Mouse (Mus musculus): Measurements from ENCODE around the gene Rnf24. TPM values are rescaled to one million over a fixed set of nuclear protein-coding genes. Genes with fewer than 3 reads are reported as not detected.

Rnf24 gene
- total and polyA plus RNA-seq, 2 experiments = 2.1 to 2.3 TPM

DNA sequence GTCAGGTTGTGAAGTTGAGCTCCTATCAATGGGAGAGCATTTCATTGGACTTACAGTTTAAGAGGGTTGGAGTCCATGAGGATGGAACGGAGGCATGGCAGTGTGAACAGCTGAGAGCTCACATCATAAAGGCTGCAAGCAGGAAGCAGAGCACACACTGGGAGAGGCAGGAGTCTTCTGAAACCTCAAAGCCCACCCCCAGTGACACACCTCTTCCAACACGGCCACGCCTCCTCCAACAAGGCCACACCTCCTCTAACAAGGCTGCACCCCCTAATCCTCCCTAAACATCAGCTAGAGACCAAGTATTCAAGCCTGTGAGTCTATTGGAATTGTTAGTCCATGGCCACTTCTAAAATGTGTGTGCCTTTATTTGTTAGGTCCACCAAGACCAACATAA is 97.0 kb downstream of the Rnf24 start:
- Histone ChIP-seq H3K4me1 (ENCODE audit: control insufficient read depth, insufficient read depth, low read length) (peaks cover 2% of the 10 kb centered on the region; the same call in 1 of the 2 replicates), H3K79me2 (ENCODE audit: control insufficient read depth, insufficient read depth, low read length) (no peaks in the 10 kb centered on the region), H3K27ac (replicated peaks; ENCODE audit: insufficient read depth, low read depth, low read length) (no peak overlapping the region), H3K27me3 (ENCODE audit: control insufficient read depth, insufficient read depth, low read length) (no peaks in the 10 kb centered on the region), H3K4me3 (ENCODE audit: insufficient read depth, low read depth, low read length) (no peak overlapping the region), H3K9ac (ENCODE audit: low read depth, low read length) (no peak overlapping the region), H3K36me3 (ENCODE audit: control insufficient read depth, insufficient read depth, low read length) (no peaks in the 10 kb centered on the region; the same call in 1 of the 2 replicates)
- TF ChIP-seq CTCF (IDR thresholded peaks at IDR 0.05; ENCODE audit: low read depth, low read length) (no peak), POLR2A (IDR thresholded peaks at IDR 0.05; ENCODE audit: extremely low read depth, insufficient read depth, low read length) (no peak)
- WGBS = 72% methylated on average over 3 of the region's 3 CpGs
- no peak for DNase-seq (ENCODE audit: extremely low read depth, low read depth, low spot score)

- H3K79me2 ChIP-seq (ENCODE audit: control insufficient read depth, insufficient read depth, low read length) = no peaks in the 10 kb centered on the region
- no peaks in the 10 kb centered on the region for H3K27me3 ChIP-seq (ENCODE audit: control insufficient read depth, insufficient read depth, low read length)
- WGBS = 60% methylated on average over 2 of the region's 2 CpGs
- peak overlapping the region; percentile 20; the same call in 1 of the 2 replicates for H3K27ac ChIP-seq (replicated peaks; ENCODE audit: insufficient read depth, low read depth, low read length)
- DNase-seq (ENCODE audit: extremely low read depth, low read depth, low spot score) = peak; percentile 20
- H3K4me1 ChIP-seq (ENCODE audit: control insufficient read depth, insufficient read depth, low read length) = peaks cover 2% of the 10 kb centered on the region; the same call in 1 of the 2 replicates
- no peak overlapping the region for H3K4me3 ChIP-seq (ENCODE audit: insufficient read depth, low read depth, low read length)
- H3K36me3 ChIP-seq (ENCODE audit: control insufficient read depth, insufficient read depth, low read length) = no peaks in the 10 kb centered on the region; the same call in 1 of the 2 replicates
- TF ChIP-seq CTCF (IDR thresholded peaks at IDR 0.05; ENCODE audit: low read depth, low read length) (no peak), POLR2A (IDR thresholded peaks at IDR 0.05; ENCODE audit: extremely low read depth, insufficient read depth, low read length) (no peak)
- H3K9ac ChIP-seq (ENCODE audit: low read depth, low read length) = no peak overlapping the region
Measured at GRCm38 (mm10) chr2:131254329-131254713, 98.4 kb downstream of the Rnf24 start.

DNA sequence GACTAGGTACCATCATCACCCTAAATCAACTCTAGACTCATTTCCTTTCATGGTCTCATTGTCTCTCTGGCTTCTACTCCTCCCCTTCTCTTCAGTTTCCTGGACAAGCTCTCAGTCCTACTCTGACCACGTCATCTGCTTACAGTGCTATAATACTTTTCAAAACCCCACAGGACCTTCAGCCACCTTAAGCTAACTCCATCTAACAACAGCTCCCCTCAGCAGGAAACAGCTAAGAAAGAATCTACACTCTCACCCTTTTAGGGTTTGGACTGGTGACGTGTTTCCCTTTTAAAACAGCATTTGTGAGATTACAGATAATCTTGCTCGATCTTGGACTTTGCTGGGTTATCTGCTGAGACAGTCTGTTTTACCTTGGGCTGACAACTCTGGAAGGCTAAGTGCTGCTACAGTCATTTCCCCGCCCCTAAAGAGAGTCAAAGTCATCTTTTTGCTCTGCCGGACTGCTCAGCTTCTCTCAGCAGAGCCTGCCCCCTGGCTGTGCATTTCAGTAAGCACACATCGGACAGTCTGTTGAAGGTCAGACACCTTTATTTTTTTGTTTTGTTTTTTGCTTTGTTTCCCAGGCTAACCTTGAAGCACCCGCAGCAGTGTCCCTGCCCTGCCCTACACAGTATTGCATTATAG is 98.9 kb downstream of the Rnf24 start:
- peaks cover 2% of the 10 kb centered on the region; the same call in 1 of the 2 replicates for H3K36me3 ChIP-seq (ENCODE audit: control insufficient read depth, insufficient read depth, low read length)
- H3K27me3 ChIP-seq (ENCODE audit: control insufficient read depth, insufficient read depth, low read length) = no peaks in the 10 kb centered on the region
- no peaks in the 10 kb centered on the region for H3K79me2 ChIP-seq (ENCODE audit: control insufficient read depth, insufficient read depth, low read length)
- DNase-seq (ENCODE audit: extremely low read depth, low read depth, low spot score) = peak; percentile 64
- 23% methylated on average over 7 of the region's 7 CpGs for WGBS
- H3K4me3 ChIP-seq (ENCODE audit: insufficient read depth, low read depth, low read length) = no peak overlapping the region
- H3K4me1 ChIP-seq (ENCODE audit: control insufficient read depth, insufficient read depth, low read length) = peaks cover 2% of the 10 kb centered on the region; the same call in 1 of the 2 replicates
- peak overlapping the region; percentile 20; the same call in 1 of the 2 replicates for H3K27ac ChIP-seq (replicated peaks; ENCODE audit: insufficient read depth, low read depth, low read length)
- no peak overlapping the region for H3K9ac ChIP-seq (ENCODE audit: low read depth, low read length)
- peak; percentile 89 for TF ChIP-seq CTCF (IDR thresholded peaks at IDR 0.05; ENCODE audit: low read depth, low read length)
- TF ChIP-seq POLR2A (IDR thresholded peaks at IDR 0.05; ENCODE audit: extremely low read depth, insufficient read depth, low read length) = no peak

Other genes with a start within 250 kb of the Rnf24 start
- gene Hspa12b, start 225.6 kb downstream of the Rnf24 start, total RNA-seq (2014; rRNA removed) = 0.87 and 1.0 TPM in 2 replicates
- 0.67 and 1.1 TPM in 2 replicates for gene Hspa12b, start 225.6 kb downstream of the Rnf24 start, polyA plus RNA-seq (2012; rRNA removed)
- gene Gm11037, start 219.4 kb downstream of the Rnf24 start, total RNA-seq (2014; rRNA removed) = not detected in 2 replicates
- not detected in 2 replicates for gene Gm11037, start 219.4 kb downstream of the Rnf24 start, polyA plus RNA-seq (2012; rRNA removed)
- gene 1700037H04Rik, start 192.8 kb downstream of the Rnf24 start, total RNA-seq (2014; rRNA removed) = 3.4 and 3.6 TPM in 2 replicates
- 16.6 and 20.3 TPM in 2 replicates for gene 1700037H04Rik, start 192.8 kb downstream of the Rnf24 start, polyA plus RNA-seq (2012; rRNA removed)
- gene Cenpb, start 172.8 kb downstream of the Rnf24 start, total RNA-seq (2014; rRNA removed) = 27.3 and 27.5 TPM in 2 replicates
- 35.2 and 40.5 TPM in 2 replicates for gene Cenpb, start 172.8 kb downstream of the Rnf24 start, polyA plus RNA-seq (2012; rRNA removed)
- gene Cdc25b, start 165.9 kb downstream of the Rnf24 start, total RNA-seq (2014; rRNA removed) = 0.94 and 1.0 TPM in 2 replicates
- 1.1 and 1.5 TPM in 2 replicates for gene Cdc25b, start 165.9 kb downstream of the Rnf24 start, polyA plus RNA-seq (2012; rRNA removed)
- 0.37 and 0.81 TPM in 2 replicates for gene Spef1, start 165.6 kb downstream of the Rnf24 start, total RNA-seq (2014; rRNA removed)
- 0.76 and 0.96 TPM in 2 replicates for gene Spef1, start 165.6 kb downstream of the Rnf24 start, polyA plus RNA-seq (2012; rRNA removed)
- 12.4 and 15.4 TPM in 2 replicates for gene Ap5s1, start 145.8 kb downstream of the Rnf24 start, total RNA-seq (2014; rRNA removed)
- 49.1 and 53.8 TPM in 2 replicates for gene Ap5s1, start 145.8 kb downstream of the Rnf24 start, polyA plus RNA-seq (2012; rRNA removed)
- gene Mavs, start 118.8 kb downstream of the Rnf24 start, total RNA-seq (2014; rRNA removed) = 25.0 and 40.6 TPM in 2 replicates
- gene Mavs, start 118.8 kb downstream of the Rnf24 start, polyA plus RNA-seq (2012; rRNA removed) = 134 and 135 TPM in 2 replicates
- gene Pank2, start 90.4 kb downstream of the Rnf24 start, total RNA-seq (2014; rRNA removed) = 16.0 and 16.2 TPM in 2 replicates
- gene Pank2, start 90.4 kb downstream of the Rnf24 start, polyA plus RNA-seq (2012; rRNA removed) = 6.1 and 6.6 TPM in 2 replicates
- gene Smox, start 138.6 kb upstream of the Rnf24 start, total RNA-seq (2014; rRNA removed) = 2.8 TPM in 2 replicates
- gene Smox, start 138.6 kb upstream of the Rnf24 start, polyA plus RNA-seq (2012; rRNA removed) = 4.1 and 6.0 TPM in 2 replicates
- gene Adra1d, start 209.4 kb upstream of the Rnf24 start, total RNA-seq (2014; rRNA removed) = not detected in 2 replicates
- gene Adra1d, start 209.4 kb upstream of the Rnf24 start, polyA plus RNA-seq (2012; rRNA removed) = 0.17 and 0.22 TPM in 2 replicates